Mouse (Mus musculus) liver, adult 2 months (tissue): ENCODE results near the gene Dlgap1. TPM values are rescaled to one million over a fixed set of nuclear protein-coding genes. Genes with fewer than 3 reads are reported as not detected.

ENCODE experiments used
- DNase-seq: peaks from one replicate; pipeline ENCODE4 v3.0.0-alpha.2; 2011; ENCODE audit warnings: low read depth, low spot score; ENCODE audit errors: extremely low read depth
- H3K27ac ChIP-seq: fragments of 200-500 bp; replicated peaks from 2 replicates; pipeline ENCODE4 v1.5.1; 2012; ENCODE audit warnings: low read depth, mild to moderate bottlenecking, control low read depth, inconsistent platforms, low read length; ENCODE audit not compliant: insufficient read depth
- H3K27me3 ChIP-seq: fragments of 200-500 bp; 2 replicates; pipeline ENCODE4 v1.6.1; 2012; ENCODE audit warnings: mild to moderate bottlenecking, moderate library complexity, low read length, inconsistent platforms; ENCODE audit not compliant: control insufficient read depth, insufficient read depth
- H3K36me3 ChIP-seq: fragments of 200-500 bp; 2 replicates; pipeline ENCODE4 v1.6.1; 2012; ENCODE audit warnings: low read length, inconsistent platforms; ENCODE audit not compliant: control insufficient read depth, insufficient read depth
- H3K4me1 ChIP-seq: fragments of 200-500 bp; 2 replicates; pipeline ENCODE4 v1.6.1; 2011; ENCODE audit warnings: low read length; ENCODE audit not compliant: control insufficient read depth, insufficient read depth
- H3K4me3 ChIP-seq: fragments of 200-500 bp; 2 replicates; pipeline ENCODE4 v1.5.1; 2011; ENCODE audit warnings: low read depth, mild to moderate bottlenecking, control low read depth, low read length, moderate library complexity; ENCODE audit not compliant: insufficient read depth
- H3K79me2 ChIP-seq: fragments of 200-500 bp; 2 replicates; pipeline ENCODE4 v1.6.1; 2012; ENCODE audit warnings: inconsistent platforms, mild to moderate bottlenecking, low read length, moderate library complexity; ENCODE audit not compliant: control insufficient read depth, insufficient read depth
- H3K9ac ChIP-seq: fragments of 200-500 bp; 2 replicates; pipeline ENCODE4 v1.6.1; 2012; ENCODE audit warnings: low read depth, mild to moderate bottlenecking, control low read depth, inconsistent platforms, low read length
- CTCF ChIP-seq: fragments of 200-500 bp; IDR thresholded peaks from 2 replicates; pipeline ENCODE4 v1.5.1; 2011; ENCODE audit warnings: low read depth, low read length, control low read depth
- POLR2A ChIP-seq: fragments of 200-500 bp; IDR thresholded peaks from 2 replicates; pipeline ENCODE4 v1.6.1; 2011; ENCODE audit warnings: low read length, control low read depth; ENCODE audit not compliant: insufficient read depth; ENCODE audit errors: extremely low read depth
- WGBS: fragments of 180-500 bp; shearing (Covaris S2); methylation state at CpG from one replicate; pipeline ENCODE4 v1.1.7; 2018; 5-methylcytosine and 5-hydroxymethylcytosine counted together
- polyA plus RNA-seq: library from polyadenylated mRNA; depleted of rRNA; stranded (reverse); fragments of >200 nt; gene quantifications from 2 replicates; pipeline ENCODE4 v1.2.3, GENCODE M21; 2012
- total RNA-seq: library from RNA; depleted of rRNA; stranded (reverse); fragments of >200 nt; gene quantifications from 2 replicates; pipeline ENCODE4 v1.2.3, GENCODE M21; 2014

The Dlgap1 gene
- total and polyA plus RNA-seq, 2 experiments = 0.55 to 1.5 TPM

- H3K9ac ChIP-seq = no peak overlapping the region
- no peak overlapping the region for H3K4me3 ChIP-seq
- no peaks in the 10 kb centered on the region for H3K36me3 ChIP-seq
- WGBS = 21% methylated on average over 9 of the region's 9 CpGs
- DNase-seq = peak; percentile 21
- no peaks in the 10 kb centered on the region for H3K4me1 ChIP-seq
- TF ChIP-seq CTCF = peak; percentile 48; the same call in 1 of the 2 replicates
- no peak for TF ChIP-seq POLR2A
- H3K79me2 ChIP-seq = no peaks in the 10 kb centered on the region
- no peaks in the 10 kb centered on the region for H3K27me3 ChIP-seq
- no peak overlapping the region for H3K27ac ChIP-seq
Observed at GRCm38 (mm10) chr17:70633181-70633944, 664.5 kb downstream of the Dlgap1 start.

- H3K79me2 ChIP-seq = no peaks in the 10 kb centered on the region
- no peak overlapping the region for H3K4me3 ChIP-seq
- H3K4me1 ChIP-seq = no peaks in the 10 kb centered on the region
- H3K9ac ChIP-seq = no peak overlapping the region
- no peaks in the 10 kb centered on the region for H3K36me3 ChIP-seq
- 79% methylated on average over 1 of the region's 1 CpGs for WGBS
- no peak for TF ChIP-seq POLR2A
- peak; percentile 1; the same call in 1 of the 2 replicates for TF ChIP-seq CTCF
- no peaks in the 10 kb centered on the region for H3K27me3 ChIP-seq
- DNase-seq = no peak
- H3K27ac ChIP-seq = no peak overlapping the region
Observed at GRCm38 (mm10) chr17:70643211-70643610, 674.3 kb downstream of the Dlgap1 start.

- TF ChIP-seq CTCF = no peak
- TF ChIP-seq POLR2A = no peak
- H3K4me1 ChIP-seq = no peaks in the 10 kb centered on the region
- no peaks in the 10 kb centered on the region for H3K79me2 ChIP-seq
- 39% methylated on average over 4 of the region's 4 CpGs for WGBS
- no peak overlapping the region for H3K9ac ChIP-seq
- H3K27me3 ChIP-seq = no peaks in the 10 kb centered on the region; the same call in 1 of the 2 replicates
- H3K36me3 ChIP-seq = no peaks in the 10 kb centered on the region
- no peak for DNase-seq
- no peak overlapping the region for H3K4me3 ChIP-seq
- no peak overlapping the region for H3K27ac ChIP-seq
Observed at GRCm38 (mm10) chr17:70646641-70647040, 677.8 kb downstream of the Dlgap1 start.

GRCm38 (mm10) chr17:70661382-70661781, 692.5 kb downstream of the Dlgap1 start:
- Histone ChIP-seq H3K36me3 (no peaks in the 10 kb centered on the region), H3K4me1 (peaks cover 2% of the 10 kb centered on the region; the same call in 1 of the 2 replicates), H3K4me3 (no peak overlapping the region), H3K27me3 (no peaks in the 10 kb centered on the region), H3K9ac (no peak overlapping the region), H3K27ac (no peak overlapping the region), H3K79me2 (no peaks in the 10 kb centered on the region)
- peak; percentile 78 for DNase-seq
- 20% methylated on average over 3 of the region's 3 CpGs for WGBS
- no peak for TF ChIP-seq CTCF
- TF ChIP-seq POLR2A = no peak

- H3K79me2 ChIP-seq = no peaks in the 10 kb centered on the region
- no peaks in the 10 kb centered on the region for H3K36me3 ChIP-seq
- H3K4me1 ChIP-seq = peaks cover 2% of the 10 kb centered on the region; the same call in 1 of the 2 replicates
- H3K9ac ChIP-seq = no peak overlapping the region
- no peak overlapping the region for H3K27ac ChIP-seq
- TF ChIP-seq CTCF (no peak), POLR2A (no peak)
- DNase-seq = no peak
- no peaks in the 10 kb centered on the region for H3K27me3 ChIP-seq
- no peak overlapping the region for H3K4me3 ChIP-seq
- 58% methylated on average over 6 of the region's 6 CpGs for WGBS
Observed at GRCm38 (mm10) chr17:70663992-70664391, 695.1 kb downstream of the Dlgap1 start.

- H3K9ac ChIP-seq = no peak overlapping the region
- no peak for DNase-seq
- H3K27ac ChIP-seq = no peak overlapping the region
- H3K79me2 ChIP-seq = no peaks in the 10 kb centered on the region
- peaks cover 2% of the 10 kb centered on the region; the same call in 1 of the 2 replicates for H3K4me1 ChIP-seq
- TF ChIP-seq POLR2A = no peak
- no peak for TF ChIP-seq CTCF
- H3K27me3 ChIP-seq = no peaks in the 10 kb centered on the region
- no peaks in the 10 kb centered on the region for H3K36me3 ChIP-seq
- H3K4me3 ChIP-seq = no peak overlapping the region
Observed at GRCm38 (mm10) chr17:70664484-70665040, 695.7 kb downstream of the Dlgap1 start.
